Mouse (Mus musculus) spleen, adult 2 months (tissue): ENCODE results near the gene Esr1.

Experiments used
- CTCF ChIP-seq: fragments of 200-500 bp; IDR thresholded peaks from 2 replicates; pipeline ENCODE4 v1.5.1; 2011; ENCODE audit warnings: mild to moderate bottlenecking, inconsistent platforms; ENCODE audit not compliant: insufficient read depth, insufficient read length, insufficient replicate concordance; ENCODE audit errors: extremely low read depth
- POLR2A ChIP-seq: fragments of 200-500 bp; IDR thresholded peaks from 2 replicates; pipeline ENCODE4 v1.6.1; 2011; ENCODE audit warnings: low read depth, low read length, inconsistent platforms

- TF ChIP-seq CTCF (no peak), POLR2A (no peak)
Measured at GRCm38 (mm10) chr10:4670053-4670452, 58.7 kb downstream of the Esr1 start.
